Mouse (Mus musculus) hindbrain, embryonic 15.5 days (tissue): ENCODE data around the gene Rora. TPM values are rescaled to one million over a fixed set of nuclear protein-coding genes. Genes with fewer than 3 reads are reported as not detected.

Experiments
- ATAC-seq: fragments of 200-750 bp; cut with Nextera tagmentation; 2 replicates; pipeline ENCODE4 v1.8.0; 2017; ENCODE audit warnings: low read depth, moderate number of reproducible peaks, moderate TSS enrichment; ENCODE audit not compliant: low FRiP score
- H3K27ac ChIP-seq: fragments of 300-500 bp; sonication (generic); replicated peaks from 2 replicates; pipeline ENCODE4 v1.5.1; 2015; ENCODE audit warnings: mild to moderate bottlenecking, inconsistent platforms
- H3K27me3 ChIP-seq: fragments of 300-500 bp; sonication (generic); 2 replicates; pipeline ENCODE4 v1.6.1; 2015; ENCODE audit warnings: control low read depth, inconsistent platforms
- H3K36me3 ChIP-seq: fragments of 300-500 bp; sonication (generic); 2 replicates; pipeline ENCODE4 v1.6.1; 2015; ENCODE audit warnings: control low read depth, inconsistent platforms
- H3K4me1 ChIP-seq: fragments of 300-500 bp; sonication (generic); replicated peaks from 2 replicates; pipeline ENCODE4 v1.6.1; 2015; ENCODE audit warnings: control low read depth, inconsistent platforms
- H3K4me2 ChIP-seq: fragments of 300-500 bp; sonication (generic); 2 replicates; pipeline ENCODE4 v1.6.1; 2015; ENCODE audit warnings: moderate library complexity, mild to moderate bottlenecking, inconsistent platforms
- H3K4me3 ChIP-seq: fragments of 300-500 bp; sonication (generic); 2 replicates; pipeline ENCODE4 v1.5.1; 2015; ENCODE audit warnings: mild to moderate bottlenecking, inconsistent platforms
- H3K9ac ChIP-seq: fragments of 300-500 bp; sonication (generic); 2 replicates; pipeline ENCODE4 v1.6.1; 2015; ENCODE audit warnings: inconsistent platforms
- H3K9me3 ChIP-seq: fragments of 300-500 bp; sonication (generic); 2 replicates; pipeline ENCODE4 v1.6.1; 2016; ENCODE audit warnings: control low read depth, inconsistent platforms
- WGBS: fragments of 180-500 bp; shearing (Covaris S2); methylation state at CpG from one replicate; pipeline ENCODE4 v1.1.7; 2015; 5-methylcytosine and 5-hydroxymethylcytosine counted together
- polyA plus RNA-seq: library from polyadenylated mRNA; unstranded; fragments of >200 nt; fragmentation: Nextera tagmentation; extraction: Ambion mirVana; gene quantifications from 2 replicates; pipeline ENCODE4 v1.2.1, GENCODE M21; 2015

The Rora gene
- 33.2 and 48.5 TPM in 2 replicates for polyA plus RNA-seq

- WGBS, result under 1% methylated on average over 65 of the region's 72 CpGs
- H3K36me3 ChIP-seq, result no peaks in the 10 kb centered on the region
- peak within 1 kb of the TSS; percentile 98 for H3K27ac ChIP-seq
- no peaks in the 10 kb centered on the region for H3K9me3 ChIP-seq
- H3K9ac ChIP-seq, result peak within 1 kb of the TSS; percentile 88
- peak within 1 kb of the TSS; percentile 98 for H3K4me3 ChIP-seq
- H3K4me1 ChIP-seq, result peaks cover 33% of the 10 kb centered on the region
- peak within 1 kb of the TSS; percentile 97 for H3K4me2 ChIP-seq
- no peaks in the 10 kb centered on the region for H3K27me3 ChIP-seq
- ATAC-seq, result peak; percentile 89
These were observed at the start of gene Rora for GRCm38 (mm10) chr9:68653211-68654038. Gene Rora (plus strand): TSS chr9:68653786.

GRCm38 (mm10) chr9:68614006-68614405 is 39.6 kb upstream of the Rora start:
- Histone ChIP-seq H3K27ac (no peak overlapping the region), H3K27me3 (no peaks in the 10 kb centered on the region), H3K9ac (no peak overlapping the region), H3K4me1 (no peaks in the 10 kb centered on the region), H3K4me2 (no peak overlapping the region), H3K4me3 (no peak overlapping the region), H3K36me3 (no peaks in the 10 kb centered on the region), H3K9me3 (no peaks in the 10 kb centered on the region)
- WGBS, result 92% methylated on average over 9 of the region's 9 CpGs
- ATAC-seq, result no peak

GRCm38 (mm10) chr9:68617116-68617515 is 36.5 kb upstream of the Rora start:
- Histone ChIP-seq H3K36me3 (no peaks in the 10 kb centered on the region), H3K4me1 (no peaks in the 10 kb centered on the region), H3K4me2 (no peak overlapping the region), H3K4me3 (no peak overlapping the region), H3K9ac (no peak overlapping the region), H3K27me3 (no peaks in the 10 kb centered on the region), H3K9me3 (no peaks in the 10 kb centered on the region), H3K27ac (no peak overlapping the region)
- no peak for ATAC-seq
- 9% methylated on average over 4 of the region's 4 CpGs for WGBS

GRCm38 (mm10) chr9:68620036-68620435 is 33.5 kb upstream of the Rora start:
- H3K4me2 ChIP-seq, result no peak overlapping the region
- H3K36me3 ChIP-seq, result no peaks in the 10 kb centered on the region
- no peaks in the 10 kb centered on the region for H3K27me3 ChIP-seq
- H3K9ac ChIP-seq, result no peak overlapping the region
- H3K27ac ChIP-seq, result no peak overlapping the region
- no peak for ATAC-seq
- H3K4me3 ChIP-seq, result no peak overlapping the region
- H3K4me1 ChIP-seq, result no peaks in the 10 kb centered on the region
- no peaks in the 10 kb centered on the region for H3K9me3 ChIP-seq
- WGBS, result 82% methylated on average over 2 of the region's 2 CpGs

- no peaks in the 10 kb centered on the region for H3K9me3 ChIP-seq
- H3K4me2 ChIP-seq, result no peak overlapping the region
- H3K9ac ChIP-seq, result no peak overlapping the region
- no peaks in the 10 kb centered on the region for H3K27me3 ChIP-seq
- no peak for ATAC-seq
- WGBS, result 81% methylated on average over 6 of the region's 6 CpGs
- no peaks in the 10 kb centered on the region for H3K36me3 ChIP-seq
- H3K4me1 ChIP-seq, result no peaks in the 10 kb centered on the region
- no peak overlapping the region for H3K4me3 ChIP-seq
- H3K27ac ChIP-seq, result no peak overlapping the region
These were observed 33.1 kb upstream of the Rora start for GRCm38 (mm10) chr9:68620441-68620840.

- no peak overlapping the region for H3K4me2 ChIP-seq
- H3K27me3 ChIP-seq, result no peaks in the 10 kb centered on the region
- H3K27ac ChIP-seq, result no peak overlapping the region
- no peak for ATAC-seq
- H3K9me3 ChIP-seq, result no peaks in the 10 kb centered on the region
- 79% methylated on average over 4 of the region's 4 CpGs for WGBS
- no peaks in the 10 kb centered on the region for H3K4me1 ChIP-seq
- H3K4me3 ChIP-seq, result no peak overlapping the region
- H3K9ac ChIP-seq, result no peak overlapping the region
- no peaks in the 10 kb centered on the region for H3K36me3 ChIP-seq
These were observed 28.6 kb upstream of the Rora start for GRCm38 (mm10) chr9:68624981-68625380.

GRCm38 (mm10) chr9:68637301-68637700 is 16.3 kb upstream of the Rora start:
- H3K27me3 ChIP-seq, result no peaks in the 10 kb centered on the region
- no peaks in the 10 kb centered on the region for H3K9me3 ChIP-seq
- no peak overlapping the region for H3K9ac ChIP-seq
- H3K4me3 ChIP-seq, result no peak overlapping the region
- H3K4me2 ChIP-seq, result no peak overlapping the region
- no peaks in the 10 kb centered on the region for H3K4me1 ChIP-seq
- no peak for ATAC-seq
- no peaks in the 10 kb centered on the region for H3K36me3 ChIP-seq
- H3K27ac ChIP-seq, result no peak overlapping the region
- 90% methylated on average over 8 of the region's 8 CpGs for WGBS

GRCm38 (mm10) chr9:68641123-68641522 is 12.5 kb upstream of the Rora start:
- 74% methylated on average over 3 of the region's 3 CpGs for WGBS
- H3K4me3 ChIP-seq, result no peak overlapping the region
- no peaks in the 10 kb centered on the region for H3K4me1 ChIP-seq
- H3K27me3 ChIP-seq, result no peaks in the 10 kb centered on the region
- H3K36me3 ChIP-seq, result no peaks in the 10 kb centered on the region
- no peak overlapping the region for H3K27ac ChIP-seq
- no peaks in the 10 kb centered on the region for H3K9me3 ChIP-seq
- no peak for ATAC-seq
- no peak overlapping the region for H3K4me2 ChIP-seq
- H3K9ac ChIP-seq, result no peak overlapping the region

GRCm38 (mm10) chr9:68648061-68648460 is 5.5 kb upstream of the Rora start:
- no peak overlapping the region for H3K9ac ChIP-seq
- ATAC-seq, result no peak
- H3K4me2 ChIP-seq, result no peak overlapping the region
- peaks cover 6% of the 10 kb centered on the region; the same call in 1 of the 2 replicates for H3K4me1 ChIP-seq
- no peaks in the 10 kb centered on the region for H3K27me3 ChIP-seq
- no peaks in the 10 kb centered on the region for H3K9me3 ChIP-seq
- 78% methylated on average over 3 of the region's 3 CpGs for WGBS
- H3K27ac ChIP-seq, result no peak overlapping the region
- H3K4me3 ChIP-seq, result no peak overlapping the region
- no peaks in the 10 kb centered on the region for H3K36me3 ChIP-seq

GRCm38 (mm10) chr9:68654039-68654332 is 400 bp downstream of the Rora start:
- H3K36me3 ChIP-seq, result no peaks in the 10 kb centered on the region
- ATAC-seq, result peak; percentile 28; the same call in 1 of the 2 replicates
- WGBS, result 0% methylated on average over 25 of the region's 28 CpGs
- peak overlapping the region; percentile 88 for H3K9ac ChIP-seq
- H3K4me2 ChIP-seq, result peak overlapping the region; percentile 97
- no peaks in the 10 kb centered on the region for H3K9me3 ChIP-seq
- H3K4me1 ChIP-seq, result peaks cover 33% of the 10 kb centered on the region
- peak overlapping the region; percentile 98 for H3K4me3 ChIP-seq
- H3K27me3 ChIP-seq, result no peaks in the 10 kb centered on the region
- peak overlapping the region; percentile 98 for H3K27ac ChIP-seq

- no peaks in the 10 kb centered on the region for H3K27me3 ChIP-seq
- H3K9me3 ChIP-seq, result no peaks in the 10 kb centered on the region
- peak overlapping the region; percentile 98 for H3K4me3 ChIP-seq
- 1% methylated on average over 43 of the region's 43 CpGs for WGBS
- H3K36me3 ChIP-seq, result no peaks in the 10 kb centered on the region
- H3K9ac ChIP-seq, result peak overlapping the region; percentile 88
- peak; percentile 49 for ATAC-seq
- H3K27ac ChIP-seq, result peak overlapping the region; percentile 98
- H3K4me2 ChIP-seq, result peak overlapping the region; percentile 97
- H3K4me1 ChIP-seq, result peaks cover 33% of the 10 kb centered on the region
These were observed 889 bp downstream of the Rora start for GRCm38 (mm10) chr9:68654333-68655017.
